Mouse (Mus musculus) CH12.LX (cell line): Measurements from ENCODE around the gene Fam78b. TPM values are rescaled to one million over a fixed set of nuclear protein-coding genes. Genes with fewer than 3 reads are reported as not detected.

Source experiments
- DNase-seq: peaks from one replicate; pipeline ENCODE4 v3.0.0-alpha.2; 2013; ENCODE audit errors: extremely low read depth
- H3K27ac ChIP-seq: 2 replicates; pipeline ENCODE4 v1.5.1; 2012; ENCODE audit warnings: low read depth, mild to moderate bottlenecking, control low read depth, moderate library complexity; ENCODE audit not compliant: insufficient read depth
- H3K27me3 ChIP-seq: replicated peaks from 2 replicates; pipeline ENCODE3; 2012; ENCODE audit warnings: inconsistent platforms
- H3K36me3 ChIP-seq, 2 experiments: replicated peaks in 1 of 2; 2 replicates each; pipeline versions ENCODE3 to v1.6.1; 2012; ENCODE audit warnings: inconsistent platforms in 1 of 2, low read length in 1 of 2, mild to moderate bottlenecking in 1 of 2, mixed read lengths in 1 of 2, moderate library complexity in 1 of 2; ENCODE audit not compliant: control insufficient read depth in 1 of 2, insufficient read depth in 1 of 2
- H3K4me1 ChIP-seq, 2 experiments: 2 replicates each; pipeline ENCODE4 v1.6.1; 2012; ENCODE audit warnings: inconsistent platforms in 1 of 2, moderate library complexity in 1 of 2; ENCODE audit not compliant: insufficient read depth in 2 of 2, control insufficient read depth in 1 of 2
- H3K4me2 ChIP-seq: 2 replicates; pipeline ENCODE4 v1.6.1; 2012; ENCODE audit warnings: low read depth, mild to moderate bottlenecking, control low read depth; ENCODE audit not compliant: poor library complexity, insufficient read depth, severe bottlenecking
- H3K4me3 ChIP-seq, 3 experiments: fragments of 150-350 bp in 1 of 3; sonication (generic) in 1 of 3; replicated peaks in 1 of 3; 2 replicates each; pipeline versions ENCODE3 to v1.5.1; 2011 to 2012; ENCODE audit warnings: low read depth in 2 of 3, low read length in 2 of 3, mild to moderate bottlenecking in 2 of 3, moderate library complexity in 2 of 3, control low read depth in 1 of 3, improper control_type of control experiment in 1 of 3, inconsistent platforms in 1 of 3, mixed read lengths in 1 of 3; ENCODE audit not compliant: poor library complexity in 1 of 3
- H3K79me2 ChIP-seq: replicated peaks from 2 replicates; pipeline ENCODE4 v1.6.1; 2012; ENCODE audit warnings: mild to moderate bottlenecking, moderate library complexity; ENCODE audit not compliant: control insufficient read depth, poor library complexity, insufficient read depth, severe bottlenecking; ENCODE audit errors: extremely low read depth
- H3K9ac ChIP-seq: 2 replicates; pipeline ENCODE4 v1.6.1; 2012; ENCODE audit warnings: low read depth, mild to moderate bottlenecking, control low read depth, moderate library complexity; ENCODE audit not compliant: insufficient read depth
- H3K9me3 ChIP-seq: replicated peaks from 2 replicates; pipeline ENCODE3; 2012; ENCODE audit warnings: low read length, inconsistent platforms, mixed read lengths
- CHD1 ChIP-seq: IDR thresholded peaks from 2 replicates; pipeline ENCODE4 v1.6.1; 2012; ENCODE audit warnings: low read depth, low read length, improper control_type of control experiment, inconsistent platforms
- CHD2 ChIP-seq: IDR thresholded peaks from 2 replicates; pipeline ENCODE4 v1.6.1; 2011; ENCODE audit warnings: low read length, improper control_type of control experiment
- CTCF ChIP-seq, 2 experiments: IDR thresholded peaks in 1 of 2; conservative IDR thresholded peaks in 1 of 2; 2 replicates each; pipeline ENCODE4 v1.5.1; 2011 to 2012; ENCODE audit warnings: low read depth in 2 of 2, low read length in 2 of 2, improper control_type of control experiment in 1 of 2, inconsistent platforms in 1 of 2, mild to moderate bottlenecking in 1 of 2, moderate library complexity in 1 of 2
- ELF1 ChIP-seq: IDR thresholded peaks from 2 replicates; pipeline ENCODE4 v1.6.1; 2014; ENCODE audit warnings: low read depth, mild to moderate bottlenecking, inconsistent platforms, low read length, improper control_type of control experiment
- EP300 ChIP-seq: IDR thresholded peaks from 2 replicates; pipeline ENCODE4 v1.6.1; 2011; ENCODE audit warnings: low read length, improper control_type of control experiment
- ETS1 ChIP-seq: conservative IDR thresholded peaks from 2 replicates; pipeline ENCODE4 v1.6.1; 2012; ENCODE audit warnings: low read depth, mild to moderate bottlenecking, inconsistent platforms, low read length, improper control_type of control experiment, moderate library complexity
- IRF4 ChIP-seq: IDR thresholded peaks from 2 replicates; pipeline ENCODE4 v1.6.1; 2014; ENCODE audit warnings: low read depth, mild to moderate bottlenecking, inconsistent platforms, low read length, improper control_type of control experiment
- JUND ChIP-seq: conservative IDR thresholded peaks from 2 replicates; pipeline ENCODE4 v1.6.1; 2011; ENCODE audit warnings: low read depth, low read length, improper control_type of control experiment
- KAT2A ChIP-seq: IDR thresholded peaks from 2 replicates; pipeline ENCODE4 v1.6.1; 2012; ENCODE audit warnings: low read length, improper control_type of control experiment, inconsistent platforms; ENCODE audit not compliant: insufficient replicate concordance
- MAX ChIP-seq: IDR thresholded peaks from 2 replicates; pipeline ENCODE4 v1.6.1; 2011; ENCODE audit warnings: low read length, improper control_type of control experiment
- MEF2A ChIP-seq: IDR thresholded peaks from 2 replicates; pipeline ENCODE4 v1.6.1; 2014; ENCODE audit warnings: low read depth, mild to moderate bottlenecking, inconsistent platforms, low read length, improper control_type of control experiment, borderline replicate concordance
- MXI1 ChIP-seq: IDR thresholded peaks from 2 replicates; pipeline ENCODE4 v1.6.1; 2011; ENCODE audit warnings: mild to moderate bottlenecking, low read depth, low read length, improper control_type of control experiment
- NELFE ChIP-seq: IDR thresholded peaks from 2 replicates; pipeline ENCODE4 v1.6.1; 2011; ENCODE audit warnings: low read depth, low read length, improper control_type of control experiment
- NRF1 ChIP-seq: IDR thresholded peaks from 2 replicates; pipeline ENCODE4 v1.6.1; 2014; ENCODE audit warnings: low read depth, mild to moderate bottlenecking, inconsistent platforms, low read length, improper control_type of control experiment, moderate library complexity
- RCOR1 ChIP-seq: conservative IDR thresholded peaks from 2 replicates; pipeline ENCODE4 v1.6.1; 2012; ENCODE audit warnings: low read depth, mild to moderate bottlenecking, inconsistent platforms, low read length, improper control_type of control experiment
- TCF12 ChIP-seq: IDR thresholded peaks from 2 replicates; pipeline ENCODE4 v1.6.1; 2014; ENCODE audit warnings: low read depth, mild to moderate bottlenecking, inconsistent platforms, low read length, improper control_type of control experiment
- UBTF ChIP-seq: IDR thresholded peaks from 2 replicates; pipeline ENCODE4 v1.6.1; 2012; ENCODE audit warnings: low read depth, mild to moderate bottlenecking, inconsistent platforms, low read length, improper control_type of control experiment, moderate library complexity
- USF1 ChIP-seq: IDR thresholded peaks from 2 replicates; pipeline ENCODE4 v1.6.1; 2014; ENCODE audit warnings: low read depth, mild to moderate bottlenecking, inconsistent platforms, low read length, improper control_type of control experiment
- ZKSCAN1 ChIP-seq: IDR thresholded peaks from 2 replicates; pipeline ENCODE4 v1.6.1; 2012; ENCODE audit warnings: low read depth, inconsistent platforms, low read length, improper control_type of control experiment, borderline replicate concordance
- ZMIZ1 ChIP-seq: IDR thresholded peaks from 2 replicates; pipeline ENCODE4 v1.6.1; 2012; ENCODE audit warnings: low read depth, mild to moderate bottlenecking, inconsistent platforms, low read length, improper control_type of control experiment
- dilution Hi-C: fragments of 300-500 bp; cut with MboI; formaldehyde crosslinking; loops from 2 replicates; pipeline ENCODE4 v1.14.3; 2020; ENCODE audit warnings: low sequenced_read_pairs; ENCODE audit not compliant: extremely low pct_unique_long_range_greater_than_20kb, extremely low pct_ligation_motif_present
- in situ Hi-C: fragments of 300-500 bp; cut with MboI; formaldehyde crosslinking; loops from 3 replicates; pipeline ENCODE4 v1.14.3; 2019; ENCODE audit warnings: low sequenced_read_pairs, low pct_ligation_motif_present, low pct_unique_long_range_greater_than_20kb, mixed read lengths
- polyA plus RNA-seq: library from polyadenylated mRNA; unstranded; fragments of >175 nt; gene quantifications from 2 replicates; pipeline ENCODE4 v1.2.1, GENCODE M21; 2012; ENCODE audit warnings: low read depth; ENCODE audit not compliant: insufficient read length
- total RNA-seq, 2 experiments: library from RNA; depleted of rRNA; stranded (reverse); fragments of 300-350 nt in 1 of 2; fragments of >200 nt in 1 of 2; gene quantifications; 2 replicates each; pipeline ENCODE4 v1.2.3; 2012 to 2014

The Fam78b gene
- total and polyA plus RNA-seq, 3 experiments: not detected

DNA sequence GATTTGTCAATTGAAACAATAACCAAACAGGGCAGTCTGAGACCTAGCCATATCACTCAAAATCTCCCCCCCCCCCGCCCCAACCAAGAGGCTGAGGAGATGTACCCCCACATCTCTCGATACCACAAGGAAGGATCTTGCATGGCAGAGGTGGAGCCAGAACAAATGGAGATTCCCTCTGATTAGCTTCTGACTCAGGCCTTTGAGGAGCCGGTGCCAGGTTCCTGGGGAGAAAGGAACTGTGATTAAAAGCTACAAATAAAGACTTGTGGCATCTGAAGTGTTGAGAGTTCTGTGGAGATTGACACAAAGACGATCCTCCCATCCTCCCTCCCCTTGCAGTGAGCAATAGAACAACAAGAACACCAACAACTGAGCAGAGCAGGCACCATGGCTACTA lies 113.9 kb downstream of the Fam78b start:
- dilution Hi-C loops (no loop called here), in situ Hi-C loops (no loop called here)
- H3K27me3 ChIP-seq: peaks cover 64% of the 10 kb centered on the region
- H3K9me3 ChIP-seq: no peaks in the 10 kb centered on the region
- H3K36me3 ChIP-seq: no peaks in the 10 kb centered on the region
- H3K9ac ChIP-seq: no peak overlapping the region
- H3K27ac ChIP-seq: no peak overlapping the region
- no peaks in the 10 kb centered on the region for H3K4me1 ChIP-seq
- TF ChIP-seq ZMIZ1 (no peak), TCF12 (no peak), CHD2 (no peak), ZKSCAN1 (no peak), RCOR1 (no peak)
- H3K4me2 ChIP-seq: no peak overlapping the region
- DNase-seq: no peak
- H3K4me3 ChIP-seq: no peak overlapping the region
- no peaks in the 10 kb centered on the region for H3K79me2 ChIP-seq

DNA sequence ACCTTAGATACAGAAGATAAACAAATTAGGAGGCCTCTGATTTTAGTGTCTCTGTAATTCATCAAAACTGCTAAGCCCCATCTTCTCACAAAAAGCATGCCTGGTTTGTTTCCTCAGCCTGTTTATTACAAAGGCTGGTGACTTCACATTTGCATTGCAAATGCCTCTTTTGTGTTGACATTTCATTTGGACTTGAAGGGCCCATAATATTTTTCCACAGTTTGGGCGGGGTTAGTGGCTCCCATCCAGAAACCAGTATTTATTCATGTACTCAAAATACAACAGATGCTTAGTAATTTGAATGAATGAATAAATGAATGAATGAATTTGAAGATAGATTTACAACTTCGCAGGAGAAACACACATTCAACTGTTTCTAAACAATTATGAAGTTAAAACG lies 115.5 kb downstream of the Fam78b start:
- Histone ChIP-seq H3K4me1 (no peaks in the 10 kb centered on the region), H3K9ac (no peak overlapping the region), H3K79me2 (no peaks in the 10 kb centered on the region), H3K4me2 (no peak overlapping the region), H3K27me3 (peaks cover 57% of the 10 kb centered on the region), H3K36me3 (no peaks in the 10 kb centered on the region), H3K9me3 (no peaks in the 10 kb centered on the region), H3K27ac (no peak overlapping the region), H3K4me3 (no peak overlapping the region)
- TF ChIP-seq USF1 (no peak), UBTF (no peak), MXI1 (no peak), NELFE (no peak), IRF4 (no peak), EP300 (no peak), CTCF (conservative IDR thresholded peaks at IDR 0.05 in 1 of 2, IDR thresholded peaks at IDR 0.05 in 1 of 2; ENCODE audit: low read depth in 2 of 2, low read length in 2 of 2) (no peak), NRF1 (no peak), CHD1 (no peak), MAX (no peak), MEF2A (no peak), KAT2A (no peak), ELF1 (no peak), ETS1 (no peak), JUND (no peak)
- dilution Hi-C loops: no loop called here
- no peak for DNase-seq
- in situ Hi-C loops: no loop called here
